Mouse (Mus musculus) small intestine, adult 10 weeks (tissue): ENCODE results near the gene Ifngr1. TPM values are rescaled to one million over a fixed set of nuclear protein-coding genes. Genes with fewer than 3 reads are reported as not detected.

Source experiments
- polyA plus RNA-seq: library from polyadenylated mRNA; stranded (reverse); fragments of 350-450 nt; fragmentation: Illumina TruSeq; extraction: RNeasy Lipid Tissue Mini Kit (QIAGEN cat#74804); gene quantifications from one replicate; pipeline ENCODE4 v1.2.3, GENCODE M21; 2014; ENCODE audit warnings: low replicate concordance

Gene Ifngr1
- polyA plus RNA-seq, result 257 TPM

GRCm38 (mm10) chr10:19591641-19592441, at the start of gene Ifngr1:
Gene Ifngr1 (plus strand): TSS chr10:19591949.

GRCm38 (mm10) chr10:19621408-19622048, 29.8 kb downstream of the Ifngr1 start, which contains the start of gene Il22ra2:
Gene Il22ra2 (plus strand): TSS chr10:19621998.

Other genes with a start within 250 kb of the Ifngr1 start
- gene Olig3, start 235.4 kb upstream of the Ifngr1 start, polyA plus RNA-seq, result not detected
- 11.6 TPM for gene Il22ra2, start 30.0 kb downstream of the Ifngr1 start, polyA plus RNA-seq
- not detected for gene Il20ra, start 120.6 kb downstream of the Ifngr1 start, polyA plus RNA-seq